Mouse (Mus musculus) stomach, postnatal 0 days (tissue): Measurements from ENCODE around the gene Cpped1. TPM values are rescaled to one million over a fixed set of nuclear protein-coding genes. Genes with fewer than 3 reads are reported as not detected.

Source experiments
- ATAC-seq: fragments of 200-750 bp; cut with Nextera tagmentation; 2 replicates; pipeline ENCODE4 v1.8.0; 2017; ENCODE audit not compliant: low FRiP score, low TSS enrichment
- DNase-seq: peaks from one replicate; pipeline ENCODE4 v3.0.0-alpha.2; 2016; ENCODE audit warnings: low spot score
- H3K27ac ChIP-seq: fragments of 300-500 bp; sonication (generic); replicated peaks from 2 replicates; pipeline ENCODE4 v1.5.1; 2014; ENCODE audit warnings: mild to moderate bottlenecking, control low read depth
- H3K27me3 ChIP-seq: fragments of 300-500 bp; sonication (generic); 2 replicates; pipeline ENCODE4 v1.6.1; 2014; ENCODE audit warnings: low read length; ENCODE audit not compliant: control insufficient read depth, insufficient read depth
- H3K36me3 ChIP-seq: fragments of 300-500 bp; sonication (generic); 2 replicates; pipeline ENCODE4 v1.6.1; 2014; ENCODE audit warnings: low read length, mixed read lengths; ENCODE audit not compliant: control insufficient read depth, insufficient read depth
- H3K4me1 ChIP-seq: fragments of 300-500 bp; sonication (generic); replicated peaks from 2 replicates; pipeline ENCODE4 v1.6.1; 2014; ENCODE audit warnings: antibody characterized with exemption; ENCODE audit not compliant: control insufficient read depth, insufficient read depth
- H3K4me2 ChIP-seq: fragments of 300-500 bp; sonication (generic); replicated peaks from 2 replicates; pipeline ENCODE4 v1.6.1; 2014; ENCODE audit warnings: low read depth, mild to moderate bottlenecking, control low read depth, moderate library complexity
- H3K4me3 ChIP-seq: fragments of 300-500 bp; sonication (generic); 2 replicates; pipeline ENCODE4 v1.5.1; 2014; ENCODE audit warnings: low read depth, low read length, control low read depth
- H3K9ac ChIP-seq: fragments of 300-500 bp; sonication (generic); 2 replicates; pipeline ENCODE4 v1.6.1; 2014; ENCODE audit warnings: mild to moderate bottlenecking, low read length, control low read depth, mixed read lengths
- H3K9me3 ChIP-seq: fragments of 300-500 bp; sonication (generic); 2 replicates; pipeline ENCODE4 v1.6.1; 2016; ENCODE audit warnings: low read length; ENCODE audit not compliant: control insufficient read depth
- CTCF ChIP-seq: IDR thresholded peaks from 2 replicates; pipeline ENCODE4 v1.5.1; 2016; ENCODE audit warnings: antibody characterized with exemption, low read depth, mild to moderate bottlenecking, moderate library complexity
- EP300 ChIP-seq: optimal IDR thresholded peaks from 2 replicates; pipeline ENCODE3; 2016; ENCODE audit warnings: antibody characterized with exemption
- WGBS: fragments of 180-500 bp; shearing (Covaris S2); extraction: QIAGEN DNeasy Blood & Tissue Kit; methylation state at CpG from one replicate; pipeline ENCODE4 v1.1.7; 2014; 5-methylcytosine and 5-hydroxymethylcytosine counted together
- polyA plus RNA-seq: library from polyadenylated mRNA; unstranded; fragments of >200 nt; fragmentation: Nextera tagmentation; extraction: Ambion mirVana; gene quantifications from 2 replicates; pipeline ENCODE4 v1.2.1, GENCODE M21; 2015

Cpped1 gene
- polyA plus RNA-seq, 1 experiment from 2014 or later: 16.0 TPM

DNA sequence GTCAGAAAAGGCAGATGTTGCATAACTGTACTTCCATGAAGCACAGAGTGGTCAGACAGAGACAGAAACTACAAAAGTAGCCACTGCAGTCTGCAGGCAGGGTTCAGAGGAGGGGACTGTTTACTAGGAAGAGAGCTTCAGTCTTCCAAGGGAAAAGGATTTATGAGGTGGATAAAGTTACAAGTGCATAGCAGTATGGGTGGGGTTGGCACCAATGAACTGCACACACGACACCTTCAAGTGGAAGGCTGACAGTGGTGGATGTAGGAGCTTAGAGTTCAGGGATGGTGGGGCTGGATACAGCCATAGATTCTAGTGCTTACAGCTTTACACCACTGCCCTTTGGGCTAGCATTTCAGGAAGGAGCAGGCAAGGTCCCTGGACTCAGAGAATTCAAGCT, 75.8 kb downstream of the Cpped1 start:
- no peak for TF ChIP-seq EP300
- no peak for TF ChIP-seq CTCF
- Histone ChIP-seq H3K4me1 (no peaks in the 10 kb centered on the region), H3K9me3 (no peaks in the 10 kb centered on the region), H3K4me3 (no peak overlapping the region), H3K36me3 (no peaks in the 10 kb centered on the region), H3K4me2 (no peak overlapping the region), H3K27me3 (no peaks in the 10 kb centered on the region), H3K27ac (no peak overlapping the region), H3K9ac (no peak overlapping the region)
- DNase-seq (no peak), ATAC-seq (no peak)
- WGBS: 47% methylated on average over 1 of the region's 1 CpGs

GRCm38 (mm10) chr16:11828816-11829215, 80.4 kb downstream of the Cpped1 start:
- Histone ChIP-seq H3K27ac (no peak overlapping the region), H3K36me3 (no peaks in the 10 kb centered on the region), H3K9ac (no peak overlapping the region), H3K4me3 (no peak overlapping the region), H3K27me3 (no peaks in the 10 kb centered on the region), H3K4me2 (no peak overlapping the region), H3K4me1 (no peaks in the 10 kb centered on the region), H3K9me3 (no peaks in the 10 kb centered on the region)
- DNase-seq: no peak
- TF ChIP-seq CTCF (no peak), EP300 (no peak)
- WGBS: 72% methylated on average over 1 of the region's 1 CpGs
- no peak for ATAC-seq

DNA sequence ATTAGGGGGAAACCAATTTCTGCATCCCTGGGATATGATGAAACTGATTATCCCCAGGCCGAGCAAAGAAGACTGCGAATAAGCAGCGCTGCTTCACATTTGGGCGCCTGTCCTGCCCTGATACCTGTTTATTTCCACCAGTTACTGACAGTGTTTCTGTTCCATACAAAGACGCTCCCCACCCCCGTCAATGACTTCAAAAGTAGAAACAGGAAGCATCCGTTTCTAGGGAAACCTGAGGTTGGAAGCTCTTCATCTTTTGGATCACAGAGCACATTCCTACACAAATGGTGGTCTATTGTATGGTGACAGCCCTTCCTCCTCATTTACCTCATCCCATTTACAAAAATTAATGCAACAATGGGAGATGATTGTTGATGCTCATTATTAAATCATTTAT, 84.4 kb downstream of the Cpped1 start:
- Histone ChIP-seq H3K4me2 (no peak overlapping the region), H3K36me3 (no peaks in the 10 kb centered on the region), H3K4me1 (no peaks in the 10 kb centered on the region), H3K27me3 (no peaks in the 10 kb centered on the region), H3K4me3 (no peak overlapping the region), H3K9me3 (no peaks in the 10 kb centered on the region), H3K27ac (no peak overlapping the region), H3K9ac (no peak overlapping the region)
- no peak for DNase-seq
- no peak for ATAC-seq
- no peak for TF ChIP-seq EP300
- TF ChIP-seq CTCF: no peak
- 77% methylated on average over 7 of the region's 7 CpGs for WGBS

- Histone ChIP-seq H3K4me1 (no peaks in the 10 kb centered on the region), H3K27me3 (no peaks in the 10 kb centered on the region), H3K9me3 (no peaks in the 10 kb centered on the region), H3K4me2 (no peak overlapping the region), H3K27ac (no peak overlapping the region), H3K36me3 (no peaks in the 10 kb centered on the region), H3K9ac (no peak overlapping the region), H3K4me3 (no peak overlapping the region)
- WGBS: 67% methylated on average over 8 of the region's 8 CpGs
- no peak for TF ChIP-seq CTCF
- TF ChIP-seq EP300: no peak
- ATAC-seq (no peak), DNase-seq (no peak)
Measured at GRCm38 (mm10) chr16:11824385-11824784, 84.9 kb downstream of the Cpped1 start.

DNA sequence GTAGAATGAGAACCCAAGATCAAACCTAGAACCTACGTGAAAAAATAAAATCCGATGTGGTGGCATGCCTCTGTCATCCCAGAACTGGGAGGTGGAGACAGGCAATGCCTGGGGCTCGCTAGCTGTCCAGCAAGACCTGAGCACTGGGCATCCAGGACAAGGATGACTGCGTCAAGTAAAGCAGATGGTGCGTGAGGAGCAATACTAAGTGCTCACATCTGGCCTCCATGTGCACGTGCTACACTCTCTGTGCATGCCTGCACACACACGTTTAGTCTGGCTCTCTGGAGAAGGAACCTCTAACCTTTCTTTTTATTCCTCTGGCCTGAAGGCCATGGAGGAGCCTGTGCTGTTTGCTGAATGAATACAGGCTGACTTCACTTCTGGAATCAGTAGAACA, 88.5 kb downstream of the Cpped1 start:
- TF ChIP-seq EP300 (no peak), CTCF (no peak)
- Histone ChIP-seq H3K27ac (no peak overlapping the region), H3K9me3 (no peaks in the 10 kb centered on the region), H3K4me3 (no peak overlapping the region), H3K27me3 (no peaks in the 10 kb centered on the region), H3K36me3 (no peaks in the 10 kb centered on the region), H3K4me1 (no peaks in the 10 kb centered on the region), H3K4me2 (no peak overlapping the region), H3K9ac (no peak overlapping the region)
- ATAC-seq (no peak), DNase-seq (no peak)
- 78% methylated on average over 7 of the region's 7 CpGs for WGBS

DNA sequence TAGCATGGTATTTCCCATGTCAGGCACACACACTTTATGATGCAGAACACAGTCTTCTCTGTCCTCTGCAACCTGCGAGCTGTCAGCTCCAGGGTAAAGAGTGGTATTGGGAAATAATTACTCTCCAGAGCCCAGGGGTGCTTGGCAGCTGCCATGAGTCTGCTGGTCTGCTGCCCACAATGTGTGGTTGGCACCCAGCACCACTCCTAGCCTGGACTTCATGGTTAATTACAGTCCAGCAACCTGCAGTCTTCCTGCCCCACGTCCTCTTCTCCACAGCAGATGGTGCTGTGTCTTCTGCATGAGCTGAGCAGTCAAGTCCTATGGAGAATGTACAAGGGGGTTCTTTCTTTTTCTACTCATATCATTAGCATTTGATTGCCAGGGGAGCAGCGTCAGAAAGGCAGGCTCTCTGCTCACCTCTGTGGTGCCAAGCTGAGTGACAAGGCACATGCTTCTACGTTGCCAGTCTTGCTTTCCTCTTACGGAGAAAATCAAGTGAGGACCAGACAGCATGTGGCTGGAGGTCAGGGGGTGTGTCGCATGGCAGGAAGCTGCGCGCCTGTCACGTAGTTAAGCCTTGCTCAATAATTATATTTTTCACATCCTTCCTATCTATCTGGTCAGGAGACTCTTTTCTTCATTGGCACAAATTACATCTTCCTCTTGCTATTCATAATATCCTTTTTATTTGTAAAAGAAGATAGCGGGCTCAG, 94.2 kb downstream of the Cpped1 start:
- WGBS: 85% methylated on average over 10 of the region's 10 CpGs
- TF ChIP-seq EP300 (no peak), CTCF (no peak)
- Histone ChIP-seq H3K36me3 (no peaks in the 10 kb centered on the region), H3K4me3 (no peak overlapping the region), H3K4me1 (no peaks in the 10 kb centered on the region), H3K27me3 (no peaks in the 10 kb centered on the region), H3K27ac (no peak overlapping the region), H3K9ac (no peak overlapping the region), H3K4me2 (no peak overlapping the region), H3K9me3 (no peaks in the 10 kb centered on the region)
- DNase-seq: no peak
- no peak for ATAC-seq
